Mouse (Mus musculus) forebrain, embryonic 16.5 days (tissue): ENCODE results near the gene Entpd1. TPM values are rescaled to one million over a fixed set of nuclear protein-coding genes. Genes with fewer than 3 reads are reported as not detected.

Experiments
- ATAC-seq: fragments of 200-750 bp; cut with Nextera tagmentation; 2 replicates; pipeline ENCODE4 v1.8.0; 2017; ENCODE audit warnings: mild to moderate bottlenecking, moderate library complexity
- H3K27ac ChIP-seq: fragments of 300-500 bp; sonication (generic); 2 replicates; pipeline ENCODE4 v1.5.1; 2014; ENCODE audit warnings: low read length, control low read depth
- H3K27me3 ChIP-seq: fragments of 300-500 bp; sonication (generic); replicated peaks from 2 replicates; pipeline ENCODE4 v1.6.1; 2014; ENCODE audit warnings: low read length; ENCODE audit not compliant: control insufficient read depth, insufficient read depth
- H3K36me3 ChIP-seq: fragments of 300-500 bp; sonication (generic); 2 replicates; pipeline ENCODE4 v1.6.1; 2014; ENCODE audit not compliant: control insufficient read depth, insufficient read depth
- H3K4me1 ChIP-seq: fragments of 300-500 bp; sonication (generic); replicated peaks from 2 replicates; pipeline ENCODE4 v1.6.1; 2014; ENCODE audit warnings: low read length; ENCODE audit not compliant: control insufficient read depth, insufficient read depth
- H3K4me2 ChIP-seq: fragments of 300-500 bp; sonication (generic); 2 replicates; pipeline ENCODE4 v1.6.1; 2014; ENCODE audit warnings: mild to moderate bottlenecking, low read length, control low read depth
- H3K4me3 ChIP-seq: fragments of 300-500 bp; sonication (generic); replicated peaks from 2 replicates; pipeline ENCODE4 v1.5.1; 2014; ENCODE audit warnings: mild to moderate bottlenecking, low read length, control low read depth
- H3K9ac ChIP-seq: fragments of 300-500 bp; sonication (generic); replicated peaks from 2 replicates; pipeline ENCODE4 v1.6.1; 2014; ENCODE audit warnings: low read depth, low read length, control low read depth
- H3K9me3 ChIP-seq: fragments of 300-500 bp; sonication (generic); 2 replicates; pipeline ENCODE4 v1.6.1; 2016; ENCODE audit warnings: low read length; ENCODE audit not compliant: control insufficient read depth
- WGBS: fragments of 180-500 bp; shearing (Covaris S2); extraction: QIAGEN DNeasy Blood & Tissue Kit; methylation state at CpG from one replicate; pipeline ENCODE4 v1.1.7; 2014; 5-methylcytosine and 5-hydroxymethylcytosine counted together
- polyA plus RNA-seq: library from polyadenylated mRNA; unstranded; fragments of >200 nt; fragmentation: Nextera tagmentation; extraction: Ambion mirVana; gene quantifications from 2 replicates; pipeline ENCODE4 v1.2.1, GENCODE M21; 2015

Entpd1 gene
- polyA plus RNA-seq, 1 experiment from 2014 or later = 7.8 TPM

DNA sequence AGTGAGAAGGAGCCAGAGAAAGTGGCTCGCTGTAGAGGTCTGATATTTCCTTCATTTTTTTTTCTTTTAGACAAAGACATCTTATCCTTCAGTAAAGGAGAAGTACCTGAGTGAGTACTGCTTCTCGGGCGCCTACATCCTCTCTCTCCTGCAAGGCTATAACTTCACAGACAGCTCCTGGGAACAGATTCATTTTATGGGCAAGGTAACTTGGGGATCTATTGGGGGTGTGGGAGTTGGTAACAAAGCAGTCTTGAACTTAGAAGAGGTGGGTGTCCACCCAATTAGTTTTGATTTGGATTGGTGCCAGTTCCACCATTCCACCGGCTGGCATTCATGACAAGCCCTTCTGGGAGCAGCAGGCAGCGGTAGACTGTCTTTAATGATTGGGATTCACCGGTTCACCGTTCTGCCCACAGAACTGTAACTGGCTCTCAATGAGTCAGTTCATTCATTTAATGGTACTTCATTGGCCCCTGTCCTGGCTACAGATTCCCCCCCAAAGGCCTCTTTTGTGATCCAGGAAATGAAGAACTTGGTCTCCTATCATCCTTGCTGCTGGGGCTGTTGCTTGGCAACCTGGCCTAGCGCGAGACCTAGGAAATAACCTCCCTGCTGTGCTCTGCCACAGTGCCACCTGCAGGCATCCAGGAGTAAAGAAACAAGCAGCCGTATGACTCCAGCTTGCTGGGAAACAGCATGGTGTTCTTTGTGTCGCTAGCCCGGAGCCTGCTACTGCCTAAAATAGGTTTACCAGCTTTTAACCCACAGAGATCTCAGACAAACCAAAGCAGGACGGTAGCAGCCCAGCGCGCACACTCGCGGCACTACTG, 124.7 kb downstream of the Entpd1 start:
- Histone ChIP-seq H3K9ac (peak overlapping the region; percentile 39), H3K4me2 (peak overlapping the region; percentile 46), H3K4me3 (peak overlapping the region; percentile 13), H3K4me1 (peaks cover 16% of the 10 kb centered on the region), H3K27me3 (no peaks in the 10 kb centered on the region), H3K9me3 (no peaks in the 10 kb centered on the region), H3K27ac (peak overlapping the region; percentile 84), H3K36me3 (no peaks in the 10 kb centered on the region)
- peak; percentile 94 for ATAC-seq
- WGBS = 11% methylated on average over 17 of the region's 17 CpGs

DNA sequence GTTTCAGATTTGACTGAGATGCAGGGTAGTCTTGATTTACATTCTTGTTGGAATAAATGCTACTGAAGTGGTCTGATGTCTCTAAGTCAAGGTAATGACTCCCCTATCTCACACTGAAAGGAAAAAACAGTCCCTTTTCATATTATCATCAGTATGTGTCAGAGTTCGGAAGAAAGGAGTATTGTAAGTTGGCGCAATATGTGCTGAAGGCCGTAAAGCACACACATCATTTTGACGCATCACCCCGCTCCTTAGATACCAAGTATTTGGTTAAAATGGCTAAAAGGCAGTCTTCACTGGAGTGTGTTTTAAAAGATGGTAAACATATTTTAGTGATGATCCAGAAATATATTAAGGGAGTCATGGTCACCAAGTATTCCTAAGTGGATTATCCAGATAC, 125.4 kb downstream of the Entpd1 start:
- ATAC-seq = no peak
- Histone ChIP-seq H3K27ac (peak overlapping the region; percentile 84), H3K36me3 (no peaks in the 10 kb centered on the region), H3K4me2 (peak overlapping the region; percentile 46), H3K9ac (peak overlapping the region; percentile 39), H3K4me1 (peaks cover 16% of the 10 kb centered on the region), H3K27me3 (no peaks in the 10 kb centered on the region), H3K4me3 (peak overlapping the region; percentile 8), H3K9me3 (no peaks in the 10 kb centered on the region)
- 60% methylated on average over 5 of the region's 5 CpGs for WGBS

DNA sequence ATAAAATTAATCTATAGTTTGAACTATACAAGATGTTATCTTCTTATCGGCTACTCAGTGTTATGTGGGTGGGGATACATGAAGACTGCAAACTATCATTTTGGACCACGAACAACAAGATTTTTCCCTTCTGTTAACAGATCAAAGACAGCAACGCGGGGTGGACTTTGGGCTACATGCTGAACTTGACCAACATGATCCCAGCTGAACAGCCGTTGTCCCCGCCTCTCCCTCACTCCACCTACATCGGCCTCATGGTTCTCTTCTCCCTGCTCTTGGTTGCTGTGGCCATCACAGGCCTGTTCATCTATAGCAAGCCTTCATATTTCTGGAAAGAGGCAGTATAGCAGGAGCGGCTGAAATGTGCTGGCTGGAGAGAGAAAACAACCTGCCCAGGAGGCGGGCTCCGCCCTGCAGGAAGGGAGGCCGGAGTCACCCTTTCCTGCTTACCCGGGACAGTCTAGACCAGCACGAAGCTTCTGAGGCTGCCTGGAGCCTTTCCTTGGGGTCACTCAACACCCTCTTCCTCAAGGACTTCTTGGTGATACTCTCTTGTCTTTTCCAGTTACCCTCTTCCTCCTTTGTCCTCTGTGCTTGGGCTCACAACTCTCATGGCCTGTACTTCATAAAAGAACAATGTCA, 126.6 kb downstream of the Entpd1 start:
- H3K36me3 ChIP-seq = no peaks in the 10 kb centered on the region
- H3K4me1 ChIP-seq = peaks cover 13% of the 10 kb centered on the region
- no peaks in the 10 kb centered on the region for H3K9me3 ChIP-seq
- no peak for ATAC-seq
- H3K27ac ChIP-seq = no peak overlapping the region
- H3K4me2 ChIP-seq = no peak overlapping the region
- 89% methylated on average over 13 of the region's 13 CpGs for WGBS
- no peak overlapping the region for H3K9ac ChIP-seq
- no peaks in the 10 kb centered on the region for H3K27me3 ChIP-seq
- no peak overlapping the region for H3K4me3 ChIP-seq

DNA sequence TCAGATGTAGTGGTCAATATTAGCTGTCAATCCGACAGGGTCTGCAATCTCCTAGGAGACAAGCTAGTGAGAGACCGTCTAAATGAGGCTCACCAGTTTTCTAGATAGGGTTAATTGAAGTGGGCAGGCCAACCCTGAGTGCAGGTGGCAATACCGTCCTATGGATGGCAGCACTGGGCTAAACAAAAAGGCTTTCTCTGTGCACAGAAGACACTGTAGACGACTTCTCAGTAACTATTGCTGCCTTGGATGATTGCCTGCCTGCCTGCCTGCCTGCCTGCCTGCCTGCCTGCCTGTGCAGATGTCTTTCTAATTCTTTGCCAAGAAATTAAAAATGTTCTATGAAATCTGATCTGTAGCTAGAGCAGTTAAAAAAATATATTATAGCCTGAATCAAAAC, 134.4 kb downstream of the Entpd1 start:
- H3K36me3 ChIP-seq = no peaks in the 10 kb centered on the region
- ATAC-seq = peak; percentile 91
- 28% methylated on average over 4 of the region's 4 CpGs for WGBS

DNA sequence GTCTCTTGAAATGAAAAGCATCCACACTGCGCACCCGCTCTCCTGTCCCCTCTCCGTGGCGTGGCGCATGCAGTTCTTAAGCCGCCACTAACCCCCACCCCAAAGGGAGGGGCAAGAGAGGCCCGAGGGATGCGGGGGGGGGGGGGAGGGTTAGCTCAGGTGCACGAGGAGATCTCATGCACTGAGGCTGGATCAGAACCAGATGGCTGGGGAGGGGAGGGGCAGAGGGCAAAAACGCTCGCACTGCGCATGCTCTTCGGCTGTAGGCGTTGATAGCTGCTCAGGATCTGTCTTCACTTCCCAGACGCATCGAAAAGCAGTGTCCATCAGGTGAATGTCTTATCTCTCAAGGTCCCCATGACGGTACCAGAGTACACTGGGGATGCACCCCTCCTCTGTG, 136.4 kb downstream of the Entpd1 start, which contains the start of gene Cc2d2b:
Cc2d2b (plus strand) TSS at position 195 of the 400 bp plus-strand sequence.
- no peaks in the 10 kb centered on the region for H3K27me3 ChIP-seq
- no peaks in the 10 kb centered on the region for H3K36me3 ChIP-seq
- H3K9ac ChIP-seq = no peak within 1 kb of the TSS
- no peaks in the 10 kb centered on the region for H3K9me3 ChIP-seq
- 61% methylated on average over 14 of the region's 17 CpGs for WGBS
- no peak within 1 kb of the TSS for H3K4me2 ChIP-seq
- peak within 1 kb of the TSS; percentile 61 for H3K27ac ChIP-seq
- H3K4me1 ChIP-seq = no peaks in the 10 kb centered on the region; the same call in 1 of the 2 replicates
- no peak for ATAC-seq
- no peak within 1 kb of the TSS for H3K4me3 ChIP-seq

More for the DNA sequence above, 134.4 kb downstream of the Entpd1 start:
- no peak overlapping the region for H3K4me3 ChIP-seq
- no peak overlapping the region for H3K27ac ChIP-seq
- no peaks in the 10 kb centered on the region for H3K27me3 ChIP-seq
- no peaks in the 10 kb centered on the region; the same call in 1 of the 2 replicates for H3K4me1 ChIP-seq
- no peak overlapping the region for H3K4me2 ChIP-seq
- no peak overlapping the region for H3K9ac ChIP-seq
- H3K9me3 ChIP-seq = no peaks in the 10 kb centered on the region

DNA sequence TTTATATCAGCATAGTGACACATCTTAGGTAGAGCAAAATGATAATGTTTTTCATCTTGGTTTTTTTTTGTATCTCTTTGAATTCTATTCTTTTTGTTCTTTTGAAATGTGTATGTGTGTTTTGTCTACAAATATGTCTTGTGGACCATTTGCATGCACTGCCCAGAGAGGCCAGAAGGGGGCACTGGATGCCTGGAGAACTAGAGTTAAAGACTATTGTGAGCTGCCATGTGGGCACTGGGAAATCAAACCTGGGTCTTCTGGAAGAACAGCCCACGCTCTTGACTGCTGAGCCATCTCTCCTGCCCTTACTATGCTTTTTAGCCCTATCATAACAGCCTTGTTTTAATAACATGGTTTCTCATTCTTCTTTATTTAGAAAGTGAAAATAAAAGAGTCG, 142.1 kb downstream of the Entpd1 start:
- Histone ChIP-seq H3K27me3 (no peaks in the 10 kb centered on the region), H3K36me3 (no peaks in the 10 kb centered on the region), H3K4me3 (no peak overlapping the region), H3K9me3 (no peaks in the 10 kb centered on the region), H3K4me1 (no peaks in the 10 kb centered on the region), H3K9ac (no peak overlapping the region), H3K27ac (no peak overlapping the region), H3K4me2 (no peak overlapping the region)
- ATAC-seq = no peak
- 69% methylated on average over 2 of the region's 2 CpGs for WGBS

DNA sequence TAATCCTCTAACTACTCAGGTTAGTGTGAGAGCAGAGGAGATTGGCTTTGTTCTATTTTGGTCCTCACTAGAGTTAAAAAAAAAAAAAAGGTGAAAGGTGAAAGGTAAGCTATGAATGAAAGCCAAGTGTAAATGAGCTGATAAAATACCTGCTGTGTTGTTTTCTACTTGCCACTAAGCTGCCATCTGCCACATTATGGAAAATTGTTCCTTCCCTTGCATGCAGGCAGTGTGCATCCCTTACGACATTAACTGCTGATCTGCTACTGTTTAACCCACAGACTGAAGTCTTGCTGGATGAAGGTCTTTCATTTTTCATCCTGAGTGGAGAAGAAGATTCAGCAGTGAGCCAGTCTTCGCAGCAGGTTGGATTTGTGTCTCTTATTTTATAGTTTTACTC, 147.9 kb downstream of the Entpd1 start:
- Histone ChIP-seq H3K4me3 (no peak overlapping the region), H3K27me3 (no peaks in the 10 kb centered on the region), H3K9ac (no peak overlapping the region), H3K9me3 (no peaks in the 10 kb centered on the region), H3K4me2 (no peak overlapping the region), H3K4me1 (peaks cover 8% of the 10 kb centered on the region), H3K27ac (no peak overlapping the region), H3K36me3 (no peaks in the 10 kb centered on the region)
- ATAC-seq = no peak
- 63% methylated on average over 2 of the region's 2 CpGs for WGBS

DNA sequence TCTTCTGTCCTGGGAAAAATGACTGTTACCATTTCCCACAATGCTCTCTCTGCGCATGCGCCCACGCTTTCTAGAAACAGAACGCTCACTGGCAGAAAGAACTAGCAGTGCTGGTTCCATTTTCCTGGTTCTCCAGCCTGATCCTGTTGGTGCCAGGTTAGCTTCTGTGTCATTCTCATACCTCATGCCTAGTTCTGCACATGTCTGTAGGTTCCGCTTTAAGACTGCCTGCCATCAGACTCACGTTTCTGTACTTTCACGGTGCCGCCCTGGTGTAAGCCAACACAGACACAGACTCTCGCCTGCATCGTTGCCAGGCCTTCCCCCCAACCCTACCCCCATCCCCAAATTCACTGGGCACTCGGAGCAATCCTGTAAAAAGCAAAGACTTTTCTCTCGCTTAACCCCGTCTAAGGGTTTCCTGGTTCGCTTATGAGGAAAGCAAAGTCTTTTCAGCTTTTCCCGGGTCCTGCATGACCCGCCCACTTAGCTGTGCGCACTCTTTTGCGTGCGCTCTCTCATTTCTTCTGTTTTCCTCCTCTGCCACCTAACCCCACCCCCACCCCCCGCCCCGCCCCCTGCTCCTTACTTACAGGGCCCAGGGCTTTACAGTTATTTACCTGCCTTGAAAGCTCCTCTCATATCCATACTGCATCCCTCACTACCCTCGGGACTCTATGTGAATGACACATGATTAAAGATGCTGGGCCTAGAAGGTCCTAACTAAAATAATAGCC, 150.0 kb downstream of the Entpd1 start:
- 29% methylated on average over 22 of the region's 22 CpGs for WGBS
- no peaks in the 10 kb centered on the region for H3K36me3 ChIP-seq
- H3K27me3 ChIP-seq = no peaks in the 10 kb centered on the region
- H3K27ac ChIP-seq = no peak overlapping the region
- H3K4me3 ChIP-seq = peak overlapping the region; percentile 30
- H3K9me3 ChIP-seq = no peaks in the 10 kb centered on the region
- ATAC-seq = peak; percentile 49
- H3K9ac ChIP-seq = peak overlapping the region; percentile 18
- peak overlapping the region; percentile 53 for H3K4me2 ChIP-seq
- peaks cover 8% of the 10 kb centered on the region for H3K4me1 ChIP-seq

DNA sequence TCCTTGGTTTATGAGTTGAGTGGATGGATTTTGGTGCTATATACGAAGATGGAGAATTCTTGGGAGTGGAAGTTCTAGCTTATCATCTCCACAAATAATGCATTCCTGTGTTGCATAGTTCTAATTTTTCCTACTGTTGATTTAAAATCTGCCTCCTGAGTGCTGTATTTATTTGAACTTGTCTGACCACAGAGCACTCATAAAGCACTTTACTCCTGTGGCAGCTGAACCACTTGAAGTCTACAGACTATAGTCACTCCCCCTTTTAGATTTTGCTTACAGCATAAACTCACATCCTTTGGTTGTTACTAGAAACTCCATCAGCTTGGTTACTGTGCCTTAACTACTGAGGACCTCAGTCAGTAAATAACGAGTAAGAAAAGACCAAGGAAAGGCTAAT, 155.0 kb downstream of the Entpd1 start:
- Histone ChIP-seq H3K9me3 (no peaks in the 10 kb centered on the region), H3K4me2 (no peak overlapping the region), H3K27ac (no peak overlapping the region), H3K4me1 (peaks cover under 1% of the 10 kb centered on the region; the same call in 1 of the 2 replicates), H3K4me3 (no peak overlapping the region), H3K36me3 (no peaks in the 10 kb centered on the region), H3K9ac (no peak overlapping the region), H3K27me3 (no peaks in the 10 kb centered on the region)
- no peak for ATAC-seq
- 86% methylated on average over 2 of the region's 2 CpGs for WGBS
